Mouse (Mus musculus) cerebellum, adult 8-10 months (tissue): Measurements from ENCODE around the gene Paics.
"Not testable (repeated sequence)": the region's sequence is repeated elsewhere in the genome, so short reads cannot be mapped to it uniquely, and the experiment has no call there.

Experiments
- DNase-seq: peaks from one replicate; pipeline ENCODE4 v3.0.0; 2022

The Paics gene

DNA sequence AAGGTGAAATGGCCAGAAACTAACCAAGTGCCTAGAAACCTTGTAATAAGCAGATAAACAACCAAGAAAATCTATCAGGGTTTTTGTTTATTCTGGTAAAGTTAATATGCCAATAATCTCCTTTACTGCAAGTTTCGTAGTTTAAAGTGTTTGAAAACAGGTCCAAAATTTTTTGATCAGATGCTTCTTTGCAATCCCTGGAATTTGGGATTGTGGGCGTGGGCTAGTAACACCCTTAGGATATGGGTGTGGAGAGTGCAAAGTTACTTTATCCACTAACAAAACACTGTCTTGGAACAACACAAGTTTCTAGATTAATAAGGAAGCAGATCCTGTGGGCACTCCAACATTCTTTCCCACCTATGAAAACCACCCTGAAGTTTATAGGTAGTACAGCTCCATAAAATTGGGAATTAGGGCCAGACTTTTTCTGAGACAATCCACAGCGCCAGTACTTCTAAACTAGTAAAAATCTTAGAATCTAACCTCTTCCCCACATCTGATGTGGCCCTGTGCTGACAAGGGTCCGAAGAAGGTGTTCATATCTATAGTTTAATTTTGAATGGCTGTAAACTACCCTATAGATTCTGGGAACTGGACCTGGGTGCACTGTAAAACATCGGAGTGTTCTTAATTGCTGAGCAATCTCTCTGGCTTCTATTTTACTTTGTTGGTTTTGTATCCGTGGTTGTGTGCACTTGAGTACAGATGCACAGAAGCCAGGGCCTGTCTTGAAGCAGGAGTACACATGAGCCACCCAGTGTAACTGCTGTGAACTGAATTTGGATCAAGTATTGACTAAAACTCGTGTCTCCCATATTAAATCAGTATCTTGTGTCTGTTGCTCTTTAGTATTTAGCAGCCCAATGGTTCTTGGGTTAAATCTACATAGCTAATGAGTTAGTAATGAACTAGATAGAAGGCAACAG is 1.3 kb downstream of the Paics start:
- peak; percentile 11 for DNase-seq

DNA sequence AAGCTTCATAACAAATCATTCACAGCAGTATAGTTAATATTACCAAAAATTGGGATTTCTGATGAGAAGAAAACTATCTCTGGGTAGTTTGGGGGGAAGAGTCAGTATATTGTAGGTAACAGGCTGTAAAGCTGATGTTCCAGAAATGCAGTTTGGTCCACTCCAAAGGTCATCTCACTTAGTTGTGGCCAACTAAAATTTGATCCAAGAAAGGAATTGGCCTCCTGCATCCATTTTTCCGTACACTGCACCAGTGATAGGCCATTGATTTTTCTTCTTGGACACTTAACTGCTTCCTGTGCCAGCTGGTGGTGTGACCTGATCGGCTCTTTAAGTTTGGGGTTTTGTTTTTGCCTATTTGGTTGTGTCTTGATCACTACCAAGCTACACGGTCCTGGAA is 2.7 kb downstream of the Paics start:
- no peak for DNase-seq

DNA sequence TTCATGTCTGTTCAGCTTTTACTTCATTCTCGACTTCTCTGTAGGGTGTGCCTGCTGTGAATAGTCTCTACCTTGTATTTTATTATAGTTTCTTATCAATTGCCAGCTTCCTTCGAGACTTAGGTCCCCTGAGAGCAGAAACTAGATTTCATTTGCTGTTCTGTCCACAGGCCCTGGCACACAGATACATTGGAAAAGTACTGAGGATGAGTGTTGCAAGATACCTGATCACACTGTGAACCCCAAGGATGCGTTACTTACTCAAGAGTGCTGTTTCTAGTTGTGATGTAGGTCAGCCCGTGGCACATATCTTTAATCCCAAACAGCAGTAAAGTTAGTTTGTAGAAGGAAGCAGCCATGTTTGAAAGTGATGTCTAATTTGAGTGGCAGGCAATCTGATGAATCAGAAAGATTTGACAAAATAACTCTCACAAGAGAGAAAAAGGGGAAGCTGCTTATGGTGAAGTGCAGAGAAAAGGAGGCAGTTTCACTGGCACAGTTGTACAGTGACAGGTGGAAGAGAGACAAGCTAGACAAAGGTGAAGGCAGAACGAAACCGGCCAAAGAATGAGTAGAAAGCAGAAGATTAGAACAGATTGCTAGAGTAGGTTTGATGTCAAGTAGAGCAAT is 3.3 kb downstream of the Paics start:
- no peak for DNase-seq

DNA sequence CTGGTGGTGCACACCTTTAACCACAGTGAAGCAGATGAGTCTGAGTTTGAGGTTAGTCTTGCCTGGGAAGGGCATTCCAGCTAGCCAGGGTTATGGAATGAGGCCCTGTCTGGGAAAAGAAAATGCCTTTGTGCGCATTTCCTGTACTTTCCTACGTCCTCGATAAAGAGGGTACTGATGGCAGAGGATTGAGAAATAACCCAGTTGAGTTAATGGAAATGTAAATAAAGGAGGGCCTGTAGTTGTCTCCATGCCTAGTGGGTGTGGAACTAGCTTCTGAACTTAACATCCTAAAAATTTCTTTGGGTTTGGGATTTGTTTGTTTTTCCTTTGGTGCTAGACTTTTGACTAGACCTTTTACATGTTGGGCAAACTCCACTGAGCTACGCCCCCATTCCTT is 4.4 kb downstream of the Paics start:
- DNase-seq, result no peak

DNA sequence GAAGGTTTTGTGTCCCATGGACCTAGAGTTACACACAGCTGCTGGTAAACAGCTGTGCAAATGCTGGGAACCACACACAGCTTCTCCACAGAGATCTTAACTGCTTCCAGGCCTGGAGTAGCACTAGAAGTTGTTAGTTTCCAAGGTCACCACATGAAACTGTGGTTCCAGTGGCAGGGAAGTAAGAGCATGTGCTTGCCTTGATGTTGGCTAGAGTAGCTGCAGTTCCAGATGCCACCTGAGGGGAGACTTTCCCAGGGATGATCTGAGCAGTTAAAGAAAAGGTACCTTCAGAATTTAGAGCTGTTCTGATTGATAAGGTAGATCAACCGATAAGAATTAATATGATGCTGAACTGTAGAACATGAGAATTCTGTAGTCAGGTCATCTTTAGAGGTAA is 6.8 kb downstream of the Paics start:
- DNase-seq, result no peak

DNA sequence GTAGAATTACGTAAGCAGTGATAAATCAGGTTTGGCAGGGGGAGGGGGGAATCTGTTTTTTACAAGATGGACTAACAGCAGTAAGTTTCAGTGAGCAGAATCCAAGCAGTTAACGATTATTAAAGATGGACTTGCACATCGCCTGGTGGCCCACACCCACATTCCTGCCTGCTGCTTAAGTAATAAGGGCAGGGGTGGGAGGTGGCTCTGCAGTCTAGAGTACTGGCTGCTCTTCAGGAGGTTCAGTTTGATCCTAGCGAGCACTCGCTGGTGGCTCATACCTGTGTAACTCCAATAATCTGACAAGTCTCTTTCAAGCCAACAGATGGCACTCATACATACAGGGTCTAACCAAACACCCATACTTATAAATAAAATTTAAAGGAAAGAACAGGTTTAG is 8.5 kb downstream of the Paics start:
- DNase-seq, result no peak

DNA sequence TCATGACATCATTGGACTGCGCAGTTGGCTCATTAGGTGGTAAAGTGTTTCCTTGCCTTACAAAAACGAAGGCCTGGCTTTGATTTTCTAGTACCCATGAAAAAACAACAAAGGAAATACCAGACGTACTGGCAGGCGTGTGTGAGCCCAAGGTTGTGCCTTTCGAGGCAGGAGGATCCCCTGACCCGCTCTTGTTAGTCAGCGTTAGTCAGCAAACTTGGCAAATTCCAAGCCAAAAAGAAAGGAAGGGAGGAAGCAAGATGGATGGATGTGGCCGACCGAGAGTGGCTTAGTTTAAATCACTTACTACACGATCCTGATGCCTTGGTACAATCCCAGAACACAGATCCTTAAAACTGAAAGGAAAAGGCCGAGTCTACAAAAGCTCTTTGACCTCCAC is 11.4 kb downstream of the Paics start:
- no peak for DNase-seq

DNA sequence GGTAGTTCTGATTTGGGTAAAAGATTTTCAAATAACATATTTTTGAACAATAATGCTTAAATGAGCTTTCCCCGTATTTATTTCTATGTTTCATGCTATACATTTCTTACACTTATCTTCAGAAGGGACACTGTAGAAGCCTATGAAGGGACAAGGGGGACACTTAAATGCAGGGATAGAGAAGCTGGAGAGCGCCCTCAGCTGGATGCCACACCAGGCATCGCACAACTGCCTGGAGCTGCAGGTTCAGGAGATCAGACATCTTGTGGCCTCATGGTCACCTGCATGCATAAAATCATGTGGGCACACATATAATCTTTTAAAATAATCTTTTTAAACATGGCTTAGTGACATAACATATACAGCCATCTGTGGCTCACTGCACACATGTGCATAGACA is 13.5 kb downstream of the Paics start:
- no peak for DNase-seq

DNA sequence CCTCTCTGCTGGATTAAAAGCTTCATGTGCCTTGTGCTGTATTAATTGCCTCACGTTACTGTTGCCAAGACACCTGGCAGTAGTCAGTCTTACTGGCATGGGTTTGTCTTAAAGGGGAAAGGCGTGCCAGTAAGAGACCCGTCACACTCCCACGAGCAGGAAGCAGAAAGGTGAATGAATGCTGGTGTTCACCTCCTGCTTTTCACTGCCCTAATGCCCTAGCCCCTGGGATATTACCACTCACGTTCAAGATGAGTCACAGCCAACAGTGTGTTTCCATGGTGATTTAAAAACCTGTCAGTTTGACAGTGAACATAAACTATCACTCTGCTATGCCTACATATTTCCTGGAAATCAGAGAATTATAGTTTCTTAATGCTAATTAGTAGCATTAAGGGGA is 18.1 kb downstream of the Paics start:
- DNase-seq, result no peak

DNA sequence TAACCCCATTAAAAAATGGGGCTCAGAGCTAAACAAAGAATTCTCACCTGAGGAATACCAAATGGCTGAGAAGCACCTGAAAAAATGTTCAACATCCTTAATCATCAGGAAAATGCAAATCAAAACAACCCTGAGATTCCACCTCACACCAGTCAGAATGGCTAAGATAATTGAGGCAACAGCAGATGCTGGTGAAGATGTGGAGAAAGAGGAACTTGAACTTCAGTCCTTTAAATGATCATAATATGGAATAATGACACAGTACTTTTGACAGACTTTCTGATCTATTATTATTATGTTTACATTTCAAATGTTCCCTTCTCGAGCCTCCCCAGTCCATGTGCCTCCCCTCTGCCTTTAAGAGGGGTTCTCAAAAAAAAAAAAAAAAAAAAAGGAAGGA is 20.0 kb downstream of the Paics start:
- DNase-seq, result not testable (repeated sequence)

DNA sequence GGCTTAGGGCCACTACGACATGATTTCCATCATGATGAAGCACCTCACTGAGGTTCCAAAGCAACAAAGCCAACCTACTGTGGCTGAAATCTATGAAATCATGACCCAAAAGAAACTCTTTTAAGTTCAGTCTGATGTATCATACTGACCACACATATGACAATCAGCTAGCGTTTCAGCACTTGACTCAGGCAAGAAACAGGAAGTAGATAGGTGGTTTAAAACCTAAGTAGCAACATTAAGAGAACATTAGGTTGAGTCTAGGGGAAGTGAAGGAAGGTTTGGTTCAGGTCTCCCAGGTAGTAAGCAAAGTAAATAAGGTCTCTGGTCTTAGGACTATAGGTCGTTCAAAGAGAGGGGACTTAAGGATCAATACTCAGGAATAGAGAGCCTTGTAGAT is 22.4 kb downstream of the Paics start:
- no peak for DNase-seq

DNA sequence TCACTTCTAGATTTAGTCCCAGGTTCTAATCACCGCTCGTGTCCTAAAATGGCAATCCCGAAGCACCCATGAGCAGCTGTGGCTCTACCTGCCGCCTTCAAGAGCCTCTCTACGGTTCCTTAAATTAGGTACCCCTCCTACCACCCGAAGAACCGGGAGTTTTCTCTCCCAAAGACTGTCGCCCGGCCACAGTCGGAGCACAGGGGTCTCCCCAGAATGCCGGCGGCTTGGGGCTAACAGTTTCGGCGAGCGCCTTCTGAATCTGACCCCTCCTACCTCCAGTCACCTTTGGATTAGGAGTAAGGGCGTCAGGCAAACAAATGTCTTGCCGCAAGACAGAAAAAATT is 23.1 kb downstream of the Paics start:
- no peak for DNase-seq

DNA sequence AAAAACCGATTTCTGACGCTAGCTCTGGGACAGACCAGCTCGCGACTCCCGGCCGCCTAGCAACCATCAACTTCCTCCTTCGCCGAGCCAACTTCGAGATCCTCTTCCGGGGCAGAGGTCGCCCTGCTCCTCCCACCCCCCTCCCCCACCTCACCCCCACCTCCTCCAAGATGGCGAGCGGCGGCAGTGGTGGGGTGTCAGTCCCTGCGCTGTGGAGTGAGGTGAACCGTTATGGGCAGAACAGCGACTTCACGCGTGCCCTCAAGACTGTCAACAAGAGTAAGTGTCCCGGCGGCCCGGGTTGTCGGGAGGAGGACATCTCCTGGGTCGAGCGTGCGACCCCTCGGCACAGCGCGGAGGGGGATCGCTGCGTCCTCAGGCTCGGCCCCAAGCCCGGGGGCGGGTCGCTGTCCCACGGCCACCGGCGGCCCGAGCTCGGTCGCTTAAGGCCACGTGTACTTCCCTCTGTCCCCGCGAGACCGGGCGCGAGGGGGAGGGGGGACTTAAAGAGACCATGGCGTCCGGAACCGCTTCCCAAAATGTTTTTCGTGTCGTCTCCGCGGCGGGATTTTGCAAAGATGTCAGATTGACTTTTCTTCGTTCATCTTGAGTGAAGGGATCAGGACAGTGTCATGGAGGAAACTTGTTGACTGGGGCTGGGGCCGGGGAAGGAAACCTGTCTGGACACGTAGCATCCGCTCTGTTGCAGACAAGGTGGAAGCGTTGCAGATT is 23.6 kb downstream of the Paics start, which contains the start of gene Srp72:
Srp72 (plus strand) TSS at position 130 of the 732 bp plus-strand sequence.
- peak; percentile 75 for DNase-seq

DNA sequence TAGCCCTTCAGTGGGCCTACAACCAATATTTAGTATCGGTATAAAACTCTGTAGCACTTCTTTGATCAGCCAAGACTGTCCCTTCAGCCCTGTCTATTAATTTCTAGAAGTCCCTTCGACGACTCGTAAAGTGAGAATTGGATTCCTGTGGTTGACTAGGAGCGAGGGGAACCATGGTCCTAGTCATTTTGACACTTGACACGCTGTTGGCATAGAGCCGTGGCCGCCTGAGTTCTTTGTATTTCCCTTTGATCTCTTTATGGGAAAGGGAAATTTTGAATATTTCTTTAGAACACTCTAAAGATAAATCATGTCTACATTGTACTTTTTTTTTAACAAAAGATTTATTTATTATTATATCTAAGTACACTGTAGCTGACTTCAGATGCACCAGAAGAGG is 24.6 kb downstream of the Paics start:
- DNase-seq, result no peak

DNA sequence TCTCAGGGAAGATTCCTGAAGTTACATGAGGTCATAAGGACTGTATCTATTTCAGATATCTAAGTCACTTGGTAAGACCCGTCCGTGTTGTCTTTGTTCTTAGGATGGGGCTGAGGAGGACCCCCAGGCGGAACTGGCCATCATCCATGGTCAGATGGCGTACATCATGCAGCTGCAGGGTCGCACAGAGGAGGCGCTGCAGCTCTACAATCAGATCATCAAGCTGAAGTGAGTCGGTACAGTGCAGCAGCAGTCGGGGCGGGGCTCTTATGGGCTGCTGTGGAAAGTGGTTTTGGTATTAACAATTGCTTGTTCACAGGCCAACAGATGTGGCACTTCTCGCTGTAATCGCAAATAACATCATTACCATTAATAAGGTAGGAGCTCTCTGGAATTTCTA is 32.9 kb downstream of the Paics start:
- DNase-seq, result no peak

DNA sequence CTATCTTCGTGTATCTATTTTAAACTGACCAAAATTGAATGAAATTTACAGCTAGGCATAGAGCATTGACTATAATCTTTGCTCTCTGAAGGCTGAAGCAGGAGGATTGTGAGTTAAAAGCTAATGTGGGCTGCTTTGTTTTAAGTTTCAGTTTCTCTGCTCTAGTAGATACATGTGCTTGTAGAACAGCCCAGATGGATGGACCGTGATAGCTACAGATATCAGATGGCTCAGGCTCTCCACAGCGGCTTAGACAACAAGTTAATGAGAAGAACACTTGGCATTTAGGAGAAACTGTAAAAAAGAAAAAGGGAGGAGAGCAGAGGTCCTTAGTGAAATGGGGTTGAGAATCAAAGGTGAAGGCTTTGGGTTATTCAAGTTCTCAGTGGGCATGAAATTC is 39.7 kb downstream of the Paics start:
- DNase-seq, result no peak

DNA sequence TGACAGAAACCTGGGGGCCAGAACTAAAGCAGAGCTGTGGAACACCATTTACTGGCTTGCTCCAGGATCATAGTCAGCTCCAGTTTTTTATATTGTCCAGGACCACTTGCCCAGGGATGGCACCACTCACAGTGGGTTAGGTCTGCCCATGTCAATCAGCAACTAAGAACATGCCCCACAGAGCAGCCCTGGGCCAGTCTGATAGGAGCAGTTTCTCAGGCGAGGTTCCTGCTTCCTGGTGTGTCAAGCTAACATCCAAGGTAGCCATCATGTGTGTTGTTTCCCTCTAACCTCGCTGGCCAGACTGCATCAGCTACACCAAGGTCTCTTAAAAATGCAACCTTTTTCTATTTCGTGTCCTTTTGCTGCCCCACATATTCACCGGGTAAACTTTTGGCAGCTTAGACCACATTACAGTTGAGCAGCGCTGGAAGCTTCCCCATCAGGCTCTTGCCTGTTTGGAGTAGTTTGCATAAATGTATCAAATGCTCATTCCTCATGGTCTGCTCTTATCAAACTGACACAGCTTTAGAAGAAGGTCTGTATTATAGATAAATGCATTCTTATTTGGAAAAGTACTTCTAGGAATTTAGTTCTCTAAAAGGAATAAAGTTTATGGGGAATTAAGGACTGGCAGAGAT is 42.2 kb downstream of the Paics start:
- no peak for DNase-seq

DNA sequence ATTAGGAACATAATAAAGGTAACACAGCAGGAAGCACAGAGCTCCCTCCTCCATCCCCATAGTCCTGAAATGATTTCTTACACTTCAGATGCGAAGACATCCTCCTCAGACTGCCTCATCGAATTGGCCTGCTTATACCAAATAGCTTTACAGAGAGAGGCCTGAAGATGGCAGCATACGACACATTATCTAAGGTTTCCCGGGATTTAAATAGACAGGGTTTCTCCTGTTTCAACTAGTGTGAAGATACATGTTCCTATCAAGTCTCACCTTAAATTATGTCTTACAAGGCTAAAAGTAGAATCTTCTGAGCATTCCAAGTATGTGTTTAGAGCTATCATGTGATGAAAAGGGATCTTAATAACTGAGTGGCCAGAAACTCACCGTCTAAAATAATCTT is 47.3 kb downstream of the Paics start:
- no peak for DNase-seq

DNA sequence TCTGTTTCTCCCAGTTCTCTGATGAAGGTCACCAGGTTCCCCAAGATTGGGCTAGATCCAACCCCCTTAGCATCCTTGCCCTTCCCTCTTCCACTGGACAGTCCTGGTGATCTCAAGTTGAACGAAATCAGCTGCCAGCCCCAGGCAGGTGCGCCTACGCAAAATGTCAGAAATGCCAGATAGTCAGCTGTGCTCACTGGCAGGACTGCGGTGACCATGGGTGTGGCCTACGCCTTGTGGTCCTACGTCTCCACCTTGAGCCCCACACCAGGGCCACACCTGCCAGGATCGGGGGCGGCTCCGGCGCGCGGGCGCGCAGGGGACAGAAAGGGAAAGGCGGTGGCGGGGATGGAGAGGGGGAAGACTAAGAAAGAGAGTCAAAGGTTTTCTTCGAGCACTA is 50.1 kb downstream of the Paics start:
- DNase-seq, result no peak

DNA sequence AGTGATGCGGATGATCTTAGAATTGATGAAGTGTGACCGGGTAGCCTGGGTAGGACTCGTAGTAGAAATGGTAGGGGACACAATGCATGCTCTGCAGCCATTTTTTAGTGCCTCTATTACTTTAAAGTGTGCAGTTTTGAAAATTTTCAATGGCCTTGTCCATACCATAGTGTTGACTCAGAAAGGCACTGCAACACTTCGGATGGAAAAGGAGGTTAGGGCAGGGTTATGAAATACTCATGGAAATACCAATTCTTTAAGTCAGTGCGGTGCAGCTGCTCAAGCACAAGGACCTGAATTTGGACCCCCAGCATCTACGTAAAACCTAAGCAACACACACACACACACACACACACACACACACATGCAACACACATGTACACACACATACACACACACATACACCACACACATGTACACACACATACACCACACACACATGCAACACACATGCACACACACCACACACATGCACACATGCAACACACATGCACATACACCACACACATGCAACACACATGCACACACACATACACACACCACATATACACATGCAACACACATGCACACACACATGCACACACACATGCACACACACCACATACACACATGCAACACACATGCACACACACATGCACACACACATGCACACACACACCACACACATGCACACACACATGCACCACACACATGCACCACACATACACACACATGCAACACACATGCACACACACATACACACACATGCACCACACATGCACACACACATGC is 53.1 kb downstream of the Paics start, which contains the start of gene Arl9:
Arl9 (plus strand) TSS at position 5 of the 771 bp plus-strand sequence.
- no peak for DNase-seq

DNA sequence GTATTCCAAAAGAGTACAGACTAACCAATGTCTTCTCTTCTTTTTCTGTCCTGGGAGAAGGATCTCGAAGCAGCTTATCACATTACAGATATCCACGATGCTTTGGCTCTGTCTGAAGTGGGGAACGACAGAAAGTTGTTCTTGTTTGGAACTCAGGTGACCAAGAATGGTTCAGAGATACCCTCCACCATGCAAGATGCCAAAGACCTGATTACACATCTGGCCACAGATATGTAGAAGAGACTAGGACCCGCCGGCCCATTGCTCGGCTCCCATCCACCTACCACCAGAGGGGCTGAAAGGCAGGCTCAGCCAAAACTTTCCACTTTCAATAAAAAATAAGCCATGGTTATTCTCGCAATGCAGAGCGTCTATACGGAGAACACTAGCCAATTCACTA is 59.2 kb downstream of the Paics start:
- DNase-seq, result no peak

DNA sequence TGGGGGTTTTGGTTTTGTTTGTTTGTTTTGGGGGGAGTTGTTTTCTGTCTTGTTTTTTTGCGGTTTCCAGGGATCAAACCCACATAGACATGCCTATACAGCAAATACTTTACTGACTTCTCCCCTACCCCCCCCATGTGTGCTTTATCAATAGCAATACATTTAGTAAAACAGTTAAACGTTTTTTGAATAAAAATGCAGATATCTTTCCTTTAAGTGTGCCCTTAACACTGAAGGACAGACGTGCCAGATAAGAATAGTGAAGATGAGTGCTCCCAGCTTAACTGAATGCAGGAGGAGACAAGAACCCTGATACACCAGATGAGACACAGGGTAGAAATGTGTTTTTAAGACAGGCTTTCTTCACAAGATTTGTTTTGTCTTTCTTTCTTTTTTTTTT is 60.0 kb downstream of the Paics start:
- no peak for DNase-seq

DNA sequence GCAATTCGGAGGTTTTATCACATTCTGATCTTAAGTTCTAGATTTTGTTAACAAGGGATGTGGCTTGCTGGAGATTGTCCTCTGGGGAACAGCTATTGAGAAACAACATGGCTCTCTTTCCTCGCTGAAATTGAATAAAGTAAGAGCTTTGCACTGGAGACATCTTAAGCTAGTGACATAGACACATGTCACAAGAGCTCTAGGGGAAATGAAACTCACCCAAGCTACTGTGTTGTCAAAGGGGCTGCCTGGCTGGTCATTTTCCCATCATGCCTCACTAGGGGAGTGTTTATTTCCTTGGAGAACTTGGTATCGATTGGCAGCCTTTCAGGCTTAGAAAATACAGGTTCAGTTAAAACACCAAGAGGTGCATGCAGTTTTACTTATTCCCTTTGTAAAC is 62.1 kb downstream of the Paics start:
- DNase-seq, result no peak
